Mouse (Mus musculus) E14TG2a.4 (cell line): Measurements from ENCODE around the gene Trappc11.

Experiments used
- CTCF ChIP-seq: conservative IDR thresholded peaks from 2 replicates; pipeline ENCODE4 v1.5.1; 2014; ENCODE audit warnings: low read length
- POU5F1 ChIP-seq: IDR thresholded peaks from 2 replicates; pipeline ENCODE4 v1.6.1; 2014; ENCODE audit warnings: low read length, borderline replicate concordance

DNA sequence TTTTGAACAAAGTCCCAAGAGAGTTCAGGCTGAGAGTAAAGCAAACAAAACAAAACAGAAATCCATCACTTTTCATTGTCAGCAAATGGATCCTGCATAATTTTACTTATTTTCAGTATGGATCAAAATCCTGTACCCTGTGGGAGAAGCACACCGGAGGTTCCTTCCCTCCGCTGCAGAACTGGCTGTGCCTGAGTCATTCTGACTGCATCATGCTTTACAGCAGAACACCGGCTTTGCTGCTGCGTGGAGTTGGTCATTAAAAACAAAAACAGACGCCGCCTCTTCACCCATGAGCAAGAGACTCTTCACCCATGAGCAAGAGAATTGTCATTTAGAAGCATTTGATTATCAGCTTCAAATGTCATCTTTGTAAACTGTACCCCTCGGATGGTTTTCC is 27.5 kb upstream of the Trappc11 start:
- no peak for TF ChIP-seq CTCF
- no peak for TF ChIP-seq POU5F1
